Mouse (Mus musculus) brain, embryonic 14.5 days (tissue): Measurements from ENCODE around the gene Capn12.

Experiments
- CTCF ChIP-seq: fragments of 200-500 bp; IDR thresholded peaks from 2 replicates; pipeline ENCODE4 v1.5.1; 2012; ENCODE audit warnings: inconsistent platforms, mild to moderate bottlenecking, moderate library complexity, borderline replicate concordance; ENCODE audit not compliant: insufficient read depth, insufficient read length; ENCODE audit errors: extremely low read depth
- POLR2A ChIP-seq: fragments of 200-500 bp; IDR thresholded peaks from 2 replicates; pipeline ENCODE4 v1.6.1; 2012; ENCODE audit warnings: mild to moderate bottlenecking, inconsistent platforms, borderline replicate concordance; ENCODE audit not compliant: poor library complexity, insufficient read depth, insufficient read length, severe bottlenecking; ENCODE audit errors: extremely low read depth

DNA sequence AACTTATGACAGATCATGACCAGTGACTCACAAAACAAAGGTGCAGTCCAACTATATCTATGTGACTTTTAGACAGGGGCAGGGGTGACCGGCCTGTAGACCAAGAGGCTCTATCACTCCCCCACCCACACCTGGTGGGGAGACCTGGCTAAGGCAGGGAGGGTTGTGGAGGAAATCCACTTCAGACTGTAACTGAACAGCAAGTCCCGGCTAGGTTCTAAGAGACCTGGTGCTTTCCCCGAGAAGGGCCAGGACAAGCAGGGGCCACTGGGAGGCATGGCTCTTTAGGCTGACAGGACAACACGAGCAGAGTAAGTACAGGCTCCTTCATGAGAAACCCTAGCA, 50.4 kb downstream of the Capn12 start:
- TF ChIP-seq CTCF (no peak), POLR2A (no peak)
